Mouse (Mus musculus) limb, embryonic 14.5 days (tissue): ENCODE measurements around the gene Strip2. TPM values are rescaled to one million over a fixed set of nuclear protein-coding genes. Genes with fewer than 3 reads are reported as not detected.

Experiments used
- ATAC-seq: fragments of 200-750 bp; cut with Nextera tagmentation; 2 replicates; pipeline ENCODE4 v1.8.0; 2017; ENCODE audit warnings: low read depth, moderate number of reproducible peaks, moderate TSS enrichment; ENCODE audit not compliant: low FRiP score
- DNase-seq: peaks from one replicate; pipeline ENCODE4 v3.0.0-alpha.2; 2015; ENCODE audit warnings: low spot score
- H3K27ac ChIP-seq: fragments of 300-500 bp; sonication (generic); replicated peaks from 2 replicates; pipeline ENCODE4 v1.5.1; 2014; ENCODE audit warnings: low read depth, mild to moderate bottlenecking, low read length, moderate library complexity, mixed read lengths
- H3K27me3 ChIP-seq: fragments of 300-500 bp; sonication (generic); 2 replicates; pipeline ENCODE4 v1.6.1; 2014; ENCODE audit warnings: low read length, mixed read lengths; ENCODE audit not compliant: control insufficient read depth, insufficient read depth
- H3K36me3 ChIP-seq: fragments of 300-500 bp; sonication (generic); 2 replicates; pipeline ENCODE4 v1.6.1; 2014; ENCODE audit warnings: mild to moderate bottlenecking, low read length, moderate library complexity, mixed read lengths; ENCODE audit not compliant: control insufficient read depth, insufficient read depth
- H3K4me1 ChIP-seq: fragments of 300-500 bp; sonication (generic); 2 replicates; pipeline ENCODE4 v1.6.1; 2014; ENCODE audit warnings: antibody characterized with exemption, low read length, mixed read lengths; ENCODE audit not compliant: control insufficient read depth, insufficient read depth
- H3K4me2 ChIP-seq: fragments of 300-500 bp; sonication (generic); replicated peaks from 2 replicates; pipeline ENCODE4 v1.6.1; 2014; ENCODE audit warnings: low read depth, mild to moderate bottlenecking, low read length, moderate library complexity; ENCODE audit not compliant: severe bottlenecking
- H3K4me3 ChIP-seq: fragments of 300-500 bp; sonication (generic); replicated peaks from 2 replicates; pipeline ENCODE4 v1.5.1; 2014; ENCODE audit warnings: low read length
- H3K9ac ChIP-seq: fragments of 300-500 bp; sonication (generic); 2 replicates; pipeline ENCODE4 v1.6.1; 2014; ENCODE audit warnings: mild to moderate bottlenecking, low read depth, low read length, moderate library complexity; ENCODE audit not compliant: severe bottlenecking
- H3K9me3 ChIP-seq: fragments of 300-500 bp; sonication (generic); 2 replicates; pipeline ENCODE4 v1.6.1; 2016; ENCODE audit warnings: low read length; ENCODE audit not compliant: control insufficient read depth
- POLR2A ChIP-seq: fragments of 200-500 bp; IDR thresholded peaks from 2 replicates; pipeline ENCODE4 v1.8.0; 2012; ENCODE audit warnings: inconsistent platforms, mild to moderate bottlenecking, moderate library complexity, borderline replicate concordance; ENCODE audit not compliant: insufficient read depth, insufficient read length; ENCODE audit errors: extremely low read depth
- WGBS: fragments of 180-500 bp; shearing (Covaris S2); extraction: QIAGEN DNeasy Blood & Tissue Kit; methylation state at CpG from one replicate; pipeline ENCODE4 v1.1.7; 2014; 5-methylcytosine and 5-hydroxymethylcytosine counted together
- polyA plus RNA-seq, 2 experiments: library from polyadenylated mRNA; depleted of rRNA in 1 of 2; stranded (reverse) in 1 of 2; unstranded in 1 of 2; fragments of >200 nt; fragmentation: Nextera tagmentation in 1 of 2; extraction: Ambion mirVana in 1 of 2; gene quantifications; 2 replicates each; pipeline versions ENCODE4 v1.2.1 to v1.2.3; 2012 to 2014

The Strip2 gene
- polyA plus RNA-seq, 2 experiments = 2.5 to 3.3 TPM

DNA sequence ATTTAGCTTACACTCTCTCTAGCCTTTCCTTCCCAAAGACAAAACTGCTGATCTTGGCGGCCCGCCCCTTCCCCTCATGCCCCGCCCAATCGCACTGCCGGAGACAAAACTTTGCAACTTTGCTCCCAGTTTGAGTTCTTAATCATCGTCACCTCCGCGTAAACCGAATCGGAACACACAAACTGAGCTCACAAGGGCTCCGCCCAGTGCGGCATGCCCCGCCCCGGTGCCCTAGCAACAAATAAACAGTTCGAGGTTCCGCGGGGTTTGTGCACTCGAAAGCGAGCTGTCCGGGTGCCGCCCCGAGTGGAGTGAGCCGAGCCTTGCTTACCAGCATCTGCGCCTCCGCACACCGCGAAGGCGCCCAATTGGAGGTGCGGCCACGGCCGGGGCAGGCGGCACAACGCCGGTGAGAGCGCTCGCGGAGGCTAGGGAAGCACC is 68.3 kb downstream of the Strip2 start:
- H3K9ac ChIP-seq = peak overlapping the region; percentile 66
- no peaks in the 10 kb centered on the region for H3K4me1 ChIP-seq
- ATAC-seq (peak; percentile 89), DNase-seq (peak; percentile 77)
- peak overlapping the region; percentile 55 for H3K4me3 ChIP-seq
- H3K4me2 ChIP-seq = peak overlapping the region; percentile 83
- WGBS = under 1% methylated on average over 37 of the region's 37 CpGs
- H3K27me3 ChIP-seq = no peaks in the 10 kb centered on the region
- no peaks in the 10 kb centered on the region for H3K9me3 ChIP-seq
- H3K36me3 ChIP-seq = no peaks in the 10 kb centered on the region
- peak overlapping the region; percentile 58 for H3K27ac ChIP-seq
- no peak for TF ChIP-seq POLR2A

DNA sequence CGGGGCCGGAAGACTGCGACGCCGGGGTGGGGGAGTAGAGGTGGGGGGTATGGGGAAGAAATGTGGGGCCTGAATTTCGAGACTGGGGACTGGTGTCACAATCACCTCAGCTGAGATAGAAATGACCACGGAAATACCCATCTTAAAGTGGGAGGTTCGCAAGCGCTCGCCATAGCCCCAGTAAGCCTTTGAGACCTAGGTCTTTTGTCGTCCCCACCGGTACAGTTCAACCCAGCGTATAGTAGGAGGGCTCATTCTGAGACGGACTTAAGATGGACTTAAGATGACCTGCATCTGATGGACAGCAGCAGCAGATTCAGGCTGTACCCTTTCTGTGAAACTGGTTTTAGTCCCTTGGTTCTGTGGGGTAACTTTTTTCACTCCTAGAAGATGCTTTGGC is 68.7 kb downstream of the Strip2 start:
- no peaks in the 10 kb centered on the region for H3K4me1 ChIP-seq
- peak overlapping the region; percentile 66 for H3K9ac ChIP-seq
- peak overlapping the region; percentile 55 for H3K4me3 ChIP-seq
- H3K4me2 ChIP-seq = peak overlapping the region; percentile 83
- under 1% methylated on average over 14 of the region's 14 CpGs for WGBS
- ATAC-seq (0 out of 2 replicates have a peak, but pooled peaks have one; percentile 20), DNase-seq (no peak)
- H3K27ac ChIP-seq = peak overlapping the region; percentile 58
- H3K36me3 ChIP-seq = no peaks in the 10 kb centered on the region
- H3K27me3 ChIP-seq = no peaks in the 10 kb centered on the region
- H3K9me3 ChIP-seq = no peaks in the 10 kb centered on the region
- no peak for TF ChIP-seq POLR2A

DNA sequence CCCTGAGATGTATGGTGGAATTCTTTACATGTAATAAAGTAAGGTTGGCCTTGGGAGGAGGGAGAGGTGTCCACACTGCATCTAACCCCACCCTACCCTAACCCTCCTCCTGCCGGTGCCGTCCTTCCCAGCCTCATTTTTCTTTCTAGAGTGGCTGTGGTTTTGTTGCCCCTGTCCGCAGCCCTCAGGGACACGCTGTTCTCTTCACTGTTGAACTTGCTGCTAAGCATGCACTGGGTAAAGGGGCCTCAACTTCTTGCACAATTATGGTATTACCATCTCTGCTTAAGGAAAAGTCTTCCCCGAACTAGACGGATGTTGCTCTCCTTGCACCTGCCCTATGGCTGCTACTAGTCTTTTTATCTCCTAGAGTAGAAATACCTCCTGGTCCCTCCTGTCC is 69.2 kb downstream of the Strip2 start:
- DNase-seq (no peak), ATAC-seq (no peak)
- no peaks in the 10 kb centered on the region for H3K27me3 ChIP-seq
- no peak overlapping the region for H3K9ac ChIP-seq
- H3K4me3 ChIP-seq = peak overlapping the region; percentile 55
- no peaks in the 10 kb centered on the region for H3K9me3 ChIP-seq
- WGBS = 46% methylated on average over 6 of the region's 6 CpGs
- no peaks in the 10 kb centered on the region for H3K4me1 ChIP-seq
- H3K27ac ChIP-seq = no peak overlapping the region
- no peak for TF ChIP-seq POLR2A
- no peaks in the 10 kb centered on the region for H3K36me3 ChIP-seq
- peak overlapping the region; percentile 83 for H3K4me2 ChIP-seq

DNA sequence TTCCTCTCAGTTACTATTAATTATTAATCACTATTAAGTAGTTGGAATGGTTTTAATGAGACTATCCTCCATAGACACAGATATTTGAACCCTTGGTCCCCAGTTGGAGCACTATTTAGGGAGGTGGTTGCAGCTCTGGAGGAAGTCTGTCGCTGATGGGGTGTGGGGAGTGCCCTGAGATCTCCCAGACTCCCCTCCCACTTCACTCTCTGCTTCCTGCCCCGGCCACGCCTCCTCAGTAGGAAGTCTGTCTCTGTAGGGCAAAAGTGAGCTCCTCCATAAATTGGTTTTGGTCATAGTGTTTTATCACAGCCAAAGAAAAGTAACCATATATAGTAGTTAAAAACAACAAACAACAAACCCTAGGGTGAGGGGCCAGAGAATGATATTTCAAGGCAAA is 70.4 kb downstream of the Strip2 start:
- no peak for TF ChIP-seq POLR2A
- Histone ChIP-seq H3K4me1 (no peaks in the 10 kb centered on the region), H3K27ac (no peak overlapping the region), H3K27me3 (no peaks in the 10 kb centered on the region), H3K9me3 (no peaks in the 10 kb centered on the region), H3K36me3 (no peaks in the 10 kb centered on the region), H3K4me2 (no peak overlapping the region), H3K9ac (no peak overlapping the region), H3K4me3 (no peak overlapping the region)
- DNase-seq (no peak), ATAC-seq (no peak)
- 60% methylated on average over 3 of the region's 3 CpGs for WGBS

DNA sequence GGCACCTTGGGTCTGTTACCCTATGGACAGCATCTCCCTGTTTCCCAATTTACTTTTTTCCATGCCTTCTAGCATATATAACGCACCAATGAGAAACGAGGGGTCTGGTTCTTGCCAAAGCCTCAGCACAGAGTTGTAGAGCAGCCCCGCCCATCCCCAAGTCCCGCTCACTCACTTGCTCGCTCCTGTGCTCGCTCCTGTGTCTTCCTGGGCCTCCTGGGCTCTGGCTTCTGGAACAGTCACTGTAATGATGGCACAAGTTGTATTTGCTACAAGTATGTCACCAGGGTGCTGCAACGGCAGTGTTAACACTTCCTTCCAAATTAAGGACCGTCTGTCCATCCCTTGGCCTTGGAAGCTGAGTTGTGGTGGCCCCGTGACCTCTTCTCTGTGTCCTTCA is 81.3 kb downstream of the Strip2 start:
- 60% methylated on average over 9 of the region's 9 CpGs for WGBS
- Histone ChIP-seq H3K36me3 (no peaks in the 10 kb centered on the region), H3K9me3 (no peaks in the 10 kb centered on the region), H3K27ac (no peak overlapping the region), H3K9ac (no peak overlapping the region), H3K4me3 (no peak overlapping the region), H3K27me3 (no peaks in the 10 kb centered on the region), H3K4me2 (no peak overlapping the region), H3K4me1 (0 out of 2 replicates have a peak, but pooled peaks cover 3% of the 10 kb centered on the region)
- no peak for TF ChIP-seq POLR2A
- no peak for ATAC-seq
- DNase-seq = no peak

DNA sequence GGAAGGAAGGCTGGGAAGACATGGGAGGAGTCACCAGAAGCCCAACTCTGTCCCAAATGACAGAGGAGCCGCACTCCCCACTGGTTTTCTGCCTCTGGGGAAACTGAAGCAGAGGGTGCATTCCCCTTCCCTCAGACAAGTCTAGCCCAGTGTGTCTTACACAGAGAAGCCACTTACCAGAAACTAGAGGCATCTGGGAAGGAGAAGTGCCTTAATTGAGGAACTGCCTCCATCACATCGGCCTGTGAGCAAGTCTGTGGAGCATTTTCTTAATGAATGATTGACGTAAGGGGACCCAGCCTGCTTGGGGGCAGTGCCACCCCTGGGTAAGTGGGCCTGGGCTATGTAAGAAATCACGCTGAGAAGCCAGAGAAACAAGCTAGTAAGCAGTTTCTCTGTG is 82.0 kb downstream of the Strip2 start:
- H3K9me3 ChIP-seq = no peaks in the 10 kb centered on the region
- WGBS = 50% methylated on average over 4 of the region's 4 CpGs
- H3K36me3 ChIP-seq = no peaks in the 10 kb centered on the region
- H3K4me1 ChIP-seq = 0 out of 2 replicates have a peak, but pooled peaks cover 3% of the 10 kb centered on the region
- ATAC-seq (no peak), DNase-seq (no peak)
- no peaks in the 10 kb centered on the region for H3K27me3 ChIP-seq
- no peak overlapping the region for H3K4me3 ChIP-seq
- no peak for TF ChIP-seq POLR2A
- H3K4me2 ChIP-seq = no peak overlapping the region
- no peak overlapping the region for H3K9ac ChIP-seq
- H3K27ac ChIP-seq = no peak overlapping the region
